Mouse (Mus musculus) hindbrain, postnatal 0 days (tissue): ENCODE measurements around the gene Dapp1. TPM values are rescaled to one million over a fixed set of nuclear protein-coding genes. Genes with fewer than 3 reads are reported as not detected.

ENCODE experiments used
- ATAC-seq: fragments of 200-750 bp; cut with Nextera tagmentation; 2 replicates; pipeline ENCODE4 v1.8.0; 2017; ENCODE audit warnings: mild to moderate bottlenecking, moderate TSS enrichment, moderate library complexity
- DNase-seq: peaks from one replicate; pipeline ENCODE4 v3.0.0-alpha.2; 2015; ENCODE audit warnings: low spot score
- H3K27ac ChIP-seq: fragments of 300-500 bp; sonication (generic); 2 replicates; pipeline ENCODE4 v1.5.1; 2014; ENCODE audit warnings: mild to moderate bottlenecking
- H3K27me3 ChIP-seq: fragments of 300-500 bp; sonication (generic); 2 replicates; pipeline ENCODE4 v1.6.1; 2014; ENCODE audit warnings: low read length, mixed read lengths; ENCODE audit not compliant: insufficient read depth
- H3K36me3 ChIP-seq: fragments of 300-500 bp; sonication (generic); 2 replicates; pipeline ENCODE4 v1.6.1; 2014; ENCODE audit warnings: low read length, mixed read lengths; ENCODE audit not compliant: insufficient read depth
- H3K4me1 ChIP-seq: fragments of 300-500 bp; sonication (generic); 2 replicates; pipeline ENCODE4 v1.6.1; 2014; ENCODE audit warnings: antibody characterized with exemption, low read length, mixed read lengths; ENCODE audit not compliant: insufficient read depth
- H3K4me2 ChIP-seq: fragments of 300-500 bp; sonication (generic); 2 replicates; pipeline ENCODE4 v1.6.1; 2014; ENCODE audit warnings: low read depth, mild to moderate bottlenecking, low read length, moderate library complexity, mixed read lengths
- H3K4me3 ChIP-seq: fragments of 300-500 bp; sonication (generic); 2 replicates; pipeline ENCODE4 v1.5.1; 2014; ENCODE audit warnings: low read length
- H3K9ac ChIP-seq: fragments of 300-500 bp; sonication (generic); replicated peaks from 2 replicates; pipeline ENCODE4 v1.6.1; 2014; ENCODE audit warnings: mild to moderate bottlenecking, low read length, moderate library complexity, mixed read lengths
- H3K9me3 ChIP-seq: fragments of 300-500 bp; sonication (generic); 2 replicates; pipeline ENCODE4 v1.6.1; 2016; ENCODE audit warnings: low read length, mixed read lengths
- CTCF ChIP-seq: IDR thresholded peaks from 2 replicates; pipeline ENCODE4 v1.5.1; 2016; ENCODE audit warnings: antibody characterized with exemption, control low read depth, low read depth
- WGBS: fragments of 180-500 bp; shearing (Covaris S2); extraction: QIAGEN DNeasy Blood & Tissue Kit; methylation state at CpG from one replicate; pipeline ENCODE4 v1.1.7; 2014; 5-methylcytosine and 5-hydroxymethylcytosine counted together
- polyA plus RNA-seq: library from polyadenylated mRNA; unstranded; fragments of >200 nt; fragmentation: Nextera tagmentation; extraction: Ambion mirVana; gene quantifications from 2 replicates; pipeline ENCODE4 v1.2.1, GENCODE M21; 2015
- total RNA-seq: library from RNA; depleted of rRNA; stranded (reverse); fragments of >200 nt; gene quantifications from 2 replicates; pipeline ENCODE4 v1.2.3, GENCODE M21; 2014

Dapp1 gene
- total and polyA plus RNA-seq, 2 experiments from 2014 or later: 1.3 to 2.3 TPM

DNA sequence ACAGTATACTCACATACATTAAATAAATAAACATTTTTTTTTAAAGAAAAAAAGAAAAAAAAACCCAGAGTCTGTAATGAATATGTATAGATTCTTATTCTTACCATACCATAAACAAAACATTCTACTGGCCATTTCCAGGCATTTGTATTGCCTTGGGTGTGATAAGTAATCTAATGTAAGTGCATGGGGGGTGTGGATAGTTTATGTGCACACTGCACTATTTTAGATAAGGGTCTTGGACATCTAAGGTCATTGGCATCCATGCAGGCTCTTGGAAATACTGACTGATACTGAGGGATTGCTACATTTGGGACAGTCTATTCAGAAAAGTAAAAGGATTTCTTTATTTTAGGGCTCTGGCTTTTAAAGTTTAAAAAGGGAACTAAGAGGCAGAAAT lies 39.8 kb downstream of the Dapp1 start:
- Histone ChIP-seq H3K27me3 (no peaks in the 10 kb centered on the region), H3K27ac (no peak overlapping the region), H3K4me1 (0 out of 2 replicates have a peak, but pooled peaks cover 3% of the 10 kb centered on the region), H3K9me3 (no peaks in the 10 kb centered on the region), H3K9ac (no peak overlapping the region), H3K4me3 (no peak overlapping the region), H3K4me2 (no peak overlapping the region), H3K36me3 (no peaks in the 10 kb centered on the region)
- ATAC-seq (no peak), DNase-seq (no peak)
- no peak for TF ChIP-seq CTCF

DNA sequence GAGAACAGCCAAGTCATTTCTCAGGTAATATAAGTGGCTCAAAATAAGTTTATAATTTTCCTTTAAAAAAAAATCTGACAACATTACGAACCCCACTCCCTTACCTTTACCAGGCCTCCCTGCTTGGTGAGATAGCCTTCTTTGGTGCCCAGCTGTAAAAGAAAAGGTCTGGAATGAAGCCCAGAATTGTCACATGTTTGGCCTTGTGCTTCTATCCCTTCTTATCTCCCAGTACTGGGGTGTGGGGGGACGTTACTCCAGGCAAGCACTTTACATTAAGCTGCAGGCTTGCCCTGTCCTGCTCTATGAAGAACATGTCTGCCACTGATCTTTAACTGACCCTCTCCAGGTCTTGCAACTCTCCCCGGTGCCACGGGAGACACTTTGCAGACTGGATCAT lies 40.6 kb downstream of the Dapp1 start:
- Histone ChIP-seq H3K9me3 (no peaks in the 10 kb centered on the region), H3K36me3 (no peaks in the 10 kb centered on the region), H3K27me3 (no peaks in the 10 kb centered on the region), H3K27ac (no peak overlapping the region), H3K4me3 (no peak overlapping the region), H3K4me1 (0 out of 2 replicates have a peak, but pooled peaks cover 3% of the 10 kb centered on the region), H3K4me2 (no peak overlapping the region), H3K9ac (no peak overlapping the region)
- no peak for TF ChIP-seq CTCF
- ATAC-seq: no peak
- DNase-seq: no peak
- WGBS: 64% methylated on average over 4 of the region's 4 CpGs

DNA sequence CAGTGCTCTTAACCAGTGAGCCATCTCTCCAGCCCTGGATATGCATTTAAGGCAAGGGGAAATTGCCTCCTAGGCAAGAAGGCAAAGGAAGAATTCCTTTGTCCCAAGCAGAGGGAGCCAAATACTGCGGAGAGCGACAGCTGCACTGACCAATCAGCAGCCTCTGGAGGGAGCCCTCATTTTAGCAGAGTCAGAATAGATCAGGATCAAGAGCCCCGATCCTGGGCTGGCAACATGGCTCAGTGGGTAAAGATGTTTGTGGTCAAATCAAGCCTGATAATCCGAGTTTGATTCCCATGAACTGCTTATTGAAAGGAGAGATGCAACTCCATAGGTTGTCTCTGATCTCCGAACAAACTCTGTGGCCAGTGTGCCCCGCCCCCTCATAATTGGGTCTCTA lies 42.7 kb downstream of the Dapp1 start:
- H3K4me2 ChIP-seq: peak overlapping the region; percentile 25; the same call in 1 of the 2 replicates
- no peaks in the 10 kb centered on the region for H3K27me3 ChIP-seq
- peak; percentile 87 for ATAC-seq
- TF ChIP-seq CTCF: peak; percentile 60
- no peak overlapping the region for H3K9ac ChIP-seq
- peak; percentile 71 for DNase-seq
- no peaks in the 10 kb centered on the region for H3K9me3 ChIP-seq
- H3K36me3 ChIP-seq: no peaks in the 10 kb centered on the region
- H3K4me1 ChIP-seq: 0 out of 2 replicates have a peak, but pooled peaks cover 3% of the 10 kb centered on the region
- H3K27ac ChIP-seq: no peak overlapping the region
- 44% methylated on average over 6 of the region's 6 CpGs for WGBS
- no peak overlapping the region for H3K4me3 ChIP-seq

DNA sequence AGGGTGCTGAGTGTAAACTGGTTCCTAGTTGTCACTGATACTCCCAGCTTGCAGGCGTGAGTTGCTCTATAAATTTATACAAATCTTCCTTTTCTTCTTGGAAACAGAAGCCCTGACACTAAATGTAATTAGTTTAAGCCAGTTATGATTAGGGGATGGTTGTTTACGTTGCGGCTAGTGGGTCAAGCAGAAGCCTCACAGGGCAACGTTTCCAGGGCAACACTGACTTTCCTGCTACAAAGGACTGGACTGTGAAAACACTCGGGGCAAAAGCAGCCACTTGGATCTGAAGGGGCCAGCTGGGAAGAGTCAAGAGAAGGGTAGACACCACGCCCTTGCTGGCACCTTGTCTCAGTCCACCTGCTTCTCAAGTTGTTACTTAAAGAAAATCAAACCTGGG lies 44.8 kb downstream of the Dapp1 start:
- TF ChIP-seq CTCF: no peak
- H3K4me2 ChIP-seq: no peak overlapping the region
- no peaks in the 10 kb centered on the region for H3K36me3 ChIP-seq
- no peak overlapping the region for H3K4me3 ChIP-seq
- 0 out of 2 replicates have a peak, but pooled peaks cover 3% of the 10 kb centered on the region for H3K4me1 ChIP-seq
- H3K27me3 ChIP-seq: no peaks in the 10 kb centered on the region
- no peaks in the 10 kb centered on the region for H3K9me3 ChIP-seq
- peak; percentile 15 for DNase-seq
- WGBS: 35% methylated on average over 6 of the region's 6 CpGs
- ATAC-seq: no peak
- H3K27ac ChIP-seq: no peak overlapping the region
- H3K9ac ChIP-seq: no peak overlapping the region

GRCm38 (mm10) chr3:137935570-137936525 lies 45.5 kb downstream of the Dapp1 start:
- DNase-seq (no peak), ATAC-seq (no peak)
- H3K9me3 ChIP-seq: no peaks in the 10 kb centered on the region
- no peak for TF ChIP-seq CTCF
- H3K9ac ChIP-seq: no peak overlapping the region
- no peak overlapping the region for H3K27ac ChIP-seq
- no peak overlapping the region for H3K4me3 ChIP-seq
- H3K27me3 ChIP-seq: no peaks in the 10 kb centered on the region
- 0 out of 2 replicates have a peak, but pooled peaks cover 3% of the 10 kb centered on the region for H3K4me1 ChIP-seq
- no peak overlapping the region for H3K4me2 ChIP-seq
- WGBS: 39% methylated on average over 5 of the region's 5 CpGs
- H3K36me3 ChIP-seq: no peaks in the 10 kb centered on the region

DNA sequence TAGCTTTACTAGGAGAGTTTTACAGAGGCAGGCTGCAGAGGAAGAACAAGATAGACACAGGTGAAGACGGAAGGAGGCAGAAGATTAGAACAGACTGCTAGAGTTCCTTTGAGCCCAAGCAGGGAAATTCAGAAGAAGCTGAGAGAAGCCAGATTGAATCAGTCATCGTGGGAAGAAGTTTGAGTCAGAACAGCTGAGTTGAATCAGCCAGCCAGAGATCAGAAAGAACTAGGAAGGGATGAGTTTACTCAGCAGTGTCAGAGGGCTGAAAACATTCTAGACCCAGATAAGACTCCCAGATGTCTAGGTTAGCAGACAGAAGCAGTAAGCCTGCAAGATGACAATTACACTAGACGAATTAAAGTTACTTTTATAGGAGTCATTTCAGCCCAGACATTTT lies 47.4 kb downstream of the Dapp1 start:
- WGBS: 83% methylated on average over 3 of the region's 3 CpGs
- TF ChIP-seq CTCF: no peak
- ATAC-seq: no peak

GRCm38 (mm10) chr3:137932748-137933147 lies 48.6 kb downstream of the Dapp1 start:
- Histone ChIP-seq H3K4me1 (no peaks in the 10 kb centered on the region), H3K4me2 (no peak overlapping the region), H3K36me3 (peaks cover 14% of the 10 kb centered on the region), H3K9me3 (no peaks in the 10 kb centered on the region), H3K9ac (no peak overlapping the region), H3K4me3 (no peak overlapping the region), H3K27me3 (no peaks in the 10 kb centered on the region), H3K27ac (no peak overlapping the region)
- TF ChIP-seq CTCF: no peak
- no peak for DNase-seq
- WGBS: 69% methylated on average over 7 of the region's 7 CpGs
- ATAC-seq: no peak

More for the DNA sequence above, 47.4 kb downstream of the Dapp1 start:
- H3K27me3 ChIP-seq: no peaks in the 10 kb centered on the region
- no peak for DNase-seq
- no peak overlapping the region for H3K4me3 ChIP-seq
- H3K9me3 ChIP-seq: no peaks in the 10 kb centered on the region
- no peak overlapping the region for H3K4me2 ChIP-seq
- H3K27ac ChIP-seq: no peak overlapping the region
- 0 out of 2 replicates have a peak, but pooled peaks cover 3% of the 10 kb centered on the region for H3K4me1 ChIP-seq
- peaks cover 9% of the 10 kb centered on the region for H3K36me3 ChIP-seq
- no peak overlapping the region for H3K9ac ChIP-seq
